Mouse (Mus musculus): ENCODE data around the gene Vim. TPM values are rescaled to one million over a fixed set of nuclear protein-coding genes. Genes with fewer than 3 reads are reported as not detected.
A peak's percentile ranks its signal among the peaks of the same experiment; 100 is the strongest.
"Not testable (repeated sequence)": the region's sequence is repeated elsewhere in the genome, so short reads cannot be mapped to it uniquely, and the experiment has no call there.

Vim gene
- polyA plus RNA-seq, 1 experiment from 2014 or later, result 607 TPM

GRCm38 (mm10) chr2:13574801-13575150 lies 1.0 kb downstream of the Vim start:
- peaks cover 13% of the 10 kb centered on the region for H3K4me1 ChIP-seq (ENCODE audit: control insufficient read depth, insufficient read depth, low read length)
- ATAC-seq (ENCODE audit: low FRiP score, low TSS enrichment), result peak; percentile 3; the same call in 1 of the 2 replicates
- no peak for DNase-seq
- WGBS, result 0% methylated on average over 21 of the region's 21 CpGs
- H3K27ac ChIP-seq (replicated peaks; ENCODE audit: low read depth, low read length), result peak overlapping the region; percentile 90
- peak overlapping the region; percentile 67 for H3K4me3 ChIP-seq (replicated peaks; ENCODE audit: low read depth, low read length)
- H3K9me3 ChIP-seq (ENCODE audit: control insufficient read depth, low read length), result no peaks in the 10 kb centered on the region
- H3K9ac ChIP-seq (replicated peaks; ENCODE audit: low read length), result peak overlapping the region; percentile 75
- peak overlapping the region; percentile 80 for H3K4me2 ChIP-seq (ENCODE audit: low read length)
- H3K36me3 ChIP-seq (ENCODE audit: control insufficient read depth, insufficient read depth, low read length), result peaks cover 14% of the 10 kb centered on the region
- H3K27me3 ChIP-seq (ENCODE audit: control insufficient read depth, insufficient read depth, low read length), result no peaks in the 10 kb centered on the region

- 0% methylated on average over 13 of the region's 13 CpGs for WGBS
- no peaks in the 10 kb centered on the region for H3K9me3 ChIP-seq (ENCODE audit: control insufficient read depth, low read length)
- no peak for ATAC-seq (ENCODE audit: low FRiP score, low TSS enrichment)
Measured at GRCm38 (mm10) chr2:13575287-13575801, 1.6 kb downstream of the Vim start.

GRCm38 (mm10) chr2:13575926-13576325 lies 2.2 kb downstream of the Vim start:
- Histone ChIP-seq H3K36me3 (ENCODE audit: control insufficient read depth, insufficient read depth, low read length) (peaks cover 25% of the 10 kb centered on the region), H3K9me3 (ENCODE audit: control insufficient read depth, low read length) (no peaks in the 10 kb centered on the region), H3K4me2 (ENCODE audit: low read length) (peak overlapping the region; percentile 80), H3K27ac (replicated peaks; ENCODE audit: low read depth, low read length) (peak overlapping the region; percentile 90), H3K9ac (replicated peaks; ENCODE audit: low read length) (peak overlapping the region; percentile 75; the same call in 1 of the 2 replicates), H3K4me1 (ENCODE audit: control insufficient read depth, insufficient read depth, low read length) (peaks cover 13% of the 10 kb centered on the region), H3K27me3 (ENCODE audit: control insufficient read depth, insufficient read depth, low read length) (no peaks in the 10 kb centered on the region), H3K4me3 (replicated peaks; ENCODE audit: low read depth, low read length) (peak overlapping the region; percentile 67)
- DNase-seq, result peak; percentile 72
- under 1% methylated on average over 6 of the region's 6 CpGs for WGBS
- peak; percentile 31; the same call in 1 of the 2 replicates for ATAC-seq (ENCODE audit: low FRiP score, low TSS enrichment)

More at GRCm38 (mm10) chr2:13575287-13575801, 1.6 kb downstream of the Vim start:
- no peaks in the 10 kb centered on the region for H3K27me3 ChIP-seq (ENCODE audit: control insufficient read depth, insufficient read depth, low read length)
- peak overlapping the region; percentile 75 for H3K9ac ChIP-seq (replicated peaks; ENCODE audit: low read length)
- peaks cover 13% of the 10 kb centered on the region for H3K4me1 ChIP-seq (ENCODE audit: control insufficient read depth, insufficient read depth, low read length)
- H3K4me3 ChIP-seq (replicated peaks; ENCODE audit: low read depth, low read length), result peak overlapping the region; percentile 67
- DNase-seq, result peak; percentile 92
- peaks cover 20% of the 10 kb centered on the region for H3K36me3 ChIP-seq (ENCODE audit: control insufficient read depth, insufficient read depth, low read length)
- peak overlapping the region; percentile 90 for H3K27ac ChIP-seq (replicated peaks; ENCODE audit: low read depth, low read length)
- peak overlapping the region; percentile 80 for H3K4me2 ChIP-seq (ENCODE audit: low read length)

GRCm38 (mm10) chr2:13577399-13577798 lies 3.7 kb downstream of the Vim start:
- peaks cover 9% of the 10 kb centered on the region for H3K4me1 ChIP-seq (ENCODE audit: control insufficient read depth, insufficient read depth, low read length)
- WGBS, result 93% methylated on average over 1 of the region's 1 CpGs
- H3K9ac ChIP-seq (replicated peaks; ENCODE audit: low read length), result no peak overlapping the region
- no peaks in the 10 kb centered on the region for H3K9me3 ChIP-seq (ENCODE audit: control insufficient read depth, low read length)
- H3K4me3 ChIP-seq (replicated peaks; ENCODE audit: low read depth, low read length), result no peak overlapping the region
- no peak overlapping the region for H3K27ac ChIP-seq (replicated peaks; ENCODE audit: low read depth, low read length)
- ATAC-seq (ENCODE audit: low FRiP score, low TSS enrichment) (no peak), DNase-seq (no peak)
- no peaks in the 10 kb centered on the region for H3K27me3 ChIP-seq (ENCODE audit: control insufficient read depth, insufficient read depth, low read length)
- H3K36me3 ChIP-seq (ENCODE audit: control insufficient read depth, insufficient read depth, low read length), result peaks cover 40% of the 10 kb centered on the region
- peak overlapping the region; percentile 39 for H3K4me2 ChIP-seq (ENCODE audit: low read length)

GRCm38 (mm10) chr2:13578473-13579152 lies 4.9 kb downstream of the Vim start:
- Histone ChIP-seq H3K4me1 (ENCODE audit: control insufficient read depth, insufficient read depth, low read length) (peaks cover 9% of the 10 kb centered on the region), H3K27ac (replicated peaks; ENCODE audit: low read depth, low read length) (no peak overlapping the region; the same call in 1 of the 2 replicates), H3K9me3 (ENCODE audit: control insufficient read depth, low read length) (no peaks in the 10 kb centered on the region), H3K36me3 (ENCODE audit: control insufficient read depth, insufficient read depth, low read length) (peaks cover 46% of the 10 kb centered on the region), H3K9ac (replicated peaks; ENCODE audit: low read length) (no peak overlapping the region), H3K4me2 (ENCODE audit: low read length) (peak overlapping the region; percentile 11), H3K27me3 (ENCODE audit: control insufficient read depth, insufficient read depth, low read length) (no peaks in the 10 kb centered on the region), H3K4me3 (replicated peaks; ENCODE audit: low read depth, low read length) (no peak overlapping the region)
- no peak for ATAC-seq (ENCODE audit: low FRiP score, low TSS enrichment)
- peak; percentile 43 for DNase-seq
- 51% methylated on average over 14 of the region's 14 CpGs for WGBS

GRCm38 (mm10) chr2:13579315-13579714 lies 5.6 kb downstream of the Vim start:
- Histone ChIP-seq H3K27ac (replicated peaks; ENCODE audit: low read depth, low read length) (no peak overlapping the region), H3K27me3 (ENCODE audit: control insufficient read depth, insufficient read depth, low read length) (no peaks in the 10 kb centered on the region), H3K4me3 (replicated peaks; ENCODE audit: low read depth, low read length) (no peak overlapping the region), H3K9ac (replicated peaks; ENCODE audit: low read length) (no peak overlapping the region), H3K4me2 (ENCODE audit: low read length) (no peak overlapping the region), H3K36me3 (ENCODE audit: control insufficient read depth, insufficient read depth, low read length) (peaks cover 46% of the 10 kb centered on the region), H3K4me1 (ENCODE audit: control insufficient read depth, insufficient read depth, low read length) (peaks cover 9% of the 10 kb centered on the region), H3K9me3 (ENCODE audit: control insufficient read depth, low read length) (no peaks in the 10 kb centered on the region)
- DNase-seq (no peak), ATAC-seq (ENCODE audit: low FRiP score, low TSS enrichment) (no peak)
- 85% methylated on average over 8 of the region's 8 CpGs for WGBS

- H3K27me3 ChIP-seq (ENCODE audit: control insufficient read depth, insufficient read depth, low read length), result no peaks in the 10 kb centered on the region
- H3K36me3 ChIP-seq (ENCODE audit: control insufficient read depth, insufficient read depth, low read length), result peaks cover 46% of the 10 kb centered on the region
- no peak overlapping the region for H3K27ac ChIP-seq (replicated peaks; ENCODE audit: low read depth, low read length)
- WGBS, result 60% methylated on average over 11 of the region's 11 CpGs
- ATAC-seq (ENCODE audit: low FRiP score, low TSS enrichment) (no peak), DNase-seq (peak; percentile 36)
- H3K4me2 ChIP-seq (ENCODE audit: low read length), result no peak overlapping the region
- H3K9ac ChIP-seq (replicated peaks; ENCODE audit: low read length), result no peak overlapping the region
- no peak overlapping the region for H3K4me3 ChIP-seq (replicated peaks; ENCODE audit: low read depth, low read length)
- peaks cover 5% of the 10 kb centered on the region for H3K4me1 ChIP-seq (ENCODE audit: control insufficient read depth, insufficient read depth, low read length)
- no peaks in the 10 kb centered on the region for H3K9me3 ChIP-seq (ENCODE audit: control insufficient read depth, low read length)
Measured at GRCm38 (mm10) chr2:13579991-13580390, 6.3 kb downstream of the Vim start.

GRCm38 (mm10) chr2:13582184-13582583 lies 8.5 kb downstream of the Vim start:
- WGBS, result 85% methylated on average over 3 of the region's 3 CpGs
- no peaks in the 10 kb centered on the region for H3K9me3 ChIP-seq (ENCODE audit: control insufficient read depth, low read length)
- no peak overlapping the region for H3K4me3 ChIP-seq (replicated peaks; ENCODE audit: low read depth, low read length)
- no peak overlapping the region for H3K9ac ChIP-seq (replicated peaks; ENCODE audit: low read length)
- no peaks in the 10 kb centered on the region for H3K27me3 ChIP-seq (ENCODE audit: control insufficient read depth, insufficient read depth, low read length)
- peaks cover 44% of the 10 kb centered on the region for H3K36me3 ChIP-seq (ENCODE audit: control insufficient read depth, insufficient read depth, low read length)
- no peak for ATAC-seq (ENCODE audit: low FRiP score, low TSS enrichment)
- H3K4me2 ChIP-seq (ENCODE audit: low read length), result no peak overlapping the region
- no peak overlapping the region for H3K27ac ChIP-seq (replicated peaks; ENCODE audit: low read depth, low read length)
- no peak for DNase-seq
- H3K4me1 ChIP-seq (ENCODE audit: control insufficient read depth, insufficient read depth, low read length), result no peaks in the 10 kb centered on the region; the same call in 1 of the 2 replicates

GRCm38 (mm10) chr2:13583746-13584145 lies 10.0 kb downstream of the Vim start:
- H3K4me3 ChIP-seq (replicated peaks; ENCODE audit: low read depth, low read length); H3K9ac ChIP-seq (replicated peaks; ENCODE audit: low read length); ATAC-seq (ENCODE audit: low FRiP score, low TSS enrichment); H3K27me3 ChIP-seq (ENCODE audit: control insufficient read depth, insufficient read depth, low read length); DNase-seq; H3K4me2 ChIP-seq (ENCODE audit: low read length); H3K27ac ChIP-seq (replicated peaks; ENCODE audit: low read depth, low read length); H3K4me1 ChIP-seq (ENCODE audit: control insufficient read depth, insufficient read depth, low read length); H3K9me3 ChIP-seq (ENCODE audit: control insufficient read depth, low read length): not testable (repeated sequence)
- peaks cover 34% of the 10 kb centered on the region for H3K36me3 ChIP-seq (ENCODE audit: control insufficient read depth, insufficient read depth, low read length)
